8 mouse cellular contexts compared by ENCODE assay signal in genomic region chr3:98060981-98061660, GRCm38 (mm10). TPM values are rescaled to one million over a fixed set of nuclear protein-coding genes. Genes with fewer than 3 reads are reported as not detected.
DNase-seq lines count a peak whose midpoint lies in the region; ATAC-seq lines count a peak whose summit lies in the region.

No protein-coding gene starts in this region.

- peak overlapping the region; percentile 19; the same call in 1 of the 2 replicates for H3K9ac ChIP-seq in heart, embryonic 16.5 days (ENCODE audit: low read length)
- no peak overlapping the region for H3K9ac ChIP-seq in liver, embryonic 15.5 days

- H3K9me3 ChIP-seq in heart, embryonic 16.5 days (replicated peaks; ENCODE audit: control insufficient read depth, low read length), result no peaks in the 10 kb centered on the region
- no peaks in the 10 kb centered on the region for H3K9me3 ChIP-seq in liver, embryonic 15.5 days (replicated peaks)

- no peak for ATAC-seq in heart, embryonic 16.5 days (replicated peaks; ENCODE audit: extremely low read depth, insufficient read depth, low FRiP score)
- peak; percentile 13; the same call in 1 of the 2 replicates for ATAC-seq in granulocyte monocyte progenitor cell, adult 5-6 weeks (replicated peaks; ENCODE audit: poor library complexity, severe bottlenecking)
- peak; percentile 22; the same call in 1 of the 2 replicates for ATAC-seq in liver, embryonic 15.5 days (ENCODE audit: insufficient read depth)

- H3K27ac ChIP-seq in heart, embryonic 16.5 days (ENCODE audit: low read length), result peak overlapping the region; percentile 78
- H3K27ac ChIP-seq in liver, embryonic 15.5 days (replicated peaks), result peak overlapping the region; percentile 72

- H3K4me3 ChIP-seq in heart, embryonic 16.5 days (ENCODE audit: low read length), result no peak overlapping the region
- H3K4me3 ChIP-seq in liver, embryonic 15.5 days (replicated peaks), result no peak overlapping the region

- H3K4me2 ChIP-seq in heart, embryonic 16.5 days (ENCODE audit: low read depth, low read length), result no peak overlapping the region
- H3K4me2 ChIP-seq in liver, embryonic 15.5 days, result peak overlapping the region; percentile 42

- no peaks in the 10 kb centered on the region for H3K27me3 ChIP-seq in heart, embryonic 16.5 days (ENCODE audit: control insufficient read depth, insufficient read depth, low read length)
- no peaks in the 10 kb centered on the region for H3K27me3 ChIP-seq in liver, embryonic 15.5 days

- intact Hi-C loops in heart, postnatal 10 days (cut with DNase I), result no loop called here
- intact Hi-C loops in left cerebral cortex, postnatal 25 days (cut with DNase I), result loop anchor here (5.0 kb wide), 1 partner anchor 161 kb away; the partner anchor contains the start of gene Reg4

- no peak for DNase-seq in heart, postnatal 10 days
- DNase-seq in embryo, embryonic 11 days, result peak; percentile 59
- DNase-seq in adrenal gland, postnatal 10 days, result no peak
- no peak for DNase-seq in left cerebral cortex, postnatal 25 days (ENCODE audit: low spot score in 2 of 2)
- no peak for DNase-seq in thymus, postnatal 0 days (ENCODE audit: low spot score)

- no peaks in the 10 kb centered on the region for H3K36me3 ChIP-seq in heart, embryonic 16.5 days (ENCODE audit: control insufficient read depth, insufficient read depth)
- H3K36me3 ChIP-seq in liver, embryonic 15.5 days (replicated peaks), result 0 out of 2 replicates have a peak, but pooled peaks cover under 1% of the 10 kb centered on the region

- 30% methylated on average over 7 of the region's 7 CpGs for WGBS in heart, embryonic 16.5 days
- 24% methylated on average over 7 of the region's 7 CpGs for WGBS in liver, embryonic 15.5 days (ENCODE audit: insufficient replicate concordance)

- peaks cover 58% of the 10 kb centered on the region for H3K4me1 ChIP-seq in heart, embryonic 16.5 days (ENCODE audit: control insufficient read depth, insufficient read depth, low read length)
- H3K4me1 ChIP-seq in liver, embryonic 15.5 days (replicated peaks), result peaks cover 92% of the 10 kb centered on the region

RNA-seq across cellular contexts. Expression of gene Notch2, which starts 47.8 kb away (rescaled TPM):
- 10.5 and 13.6 TPM in 2 replicates for polyA plus RNA-seq in heart, embryonic 16.5 days (2015; fragmentation: Nextera tagmentation; extraction: Ambion mirVana)
- 10 to 100 TPM; 28.2 to 31.0 TPM for total RNA-seq in heart, postnatal 10 days (2021)
- 27.9 TPM in 2 replicates for total RNA-seq in granulocyte monocyte progenitor cell, adult 5-6 weeks (2014; fragmentation: Nextera tagmentation)
- total RNA-seq in granulocyte monocyte progenitor cell, adult 5-6 weeks (2017), result 23.1 and 31.3 TPM in 2 replicates
- polyA plus RNA-seq in liver, embryonic 15.5 days (2015; fragmentation: Nextera tagmentation; extraction: Ambion mirVana), result 6.4 and 7.0 TPM in 2 replicates
- total RNA-seq in adrenal gland, postnatal 10 days (2021), result 10 to 100 TPM; 37.0 to 48.5 TPM
- total RNA-seq in left cerebral cortex, postnatal 25 days (2021), result 10 to 100 TPM; 12.9 to 15.3 TPM
- polyA plus RNA-seq in thymus, postnatal 0 days (2015; fragmentation: Nextera tagmentation; extraction: Ambion mirVana), result 9.9 and 11.3 TPM in 2 replicates
